Mouse (Mus musculus): ENCODE results near the gene Gm6356. TPM values are rescaled to one million over a fixed set of nuclear protein-coding genes. Genes with fewer than 3 reads are reported as not detected.
"Not testable (repeated sequence)": the region's sequence is repeated elsewhere in the genome, so short reads cannot be mapped to it uniquely, and the experiment has no call there.

Gene Gm6356
- not detected in 2 replicates for polyA plus RNA-seq (2012; rRNA removed)

DNA sequence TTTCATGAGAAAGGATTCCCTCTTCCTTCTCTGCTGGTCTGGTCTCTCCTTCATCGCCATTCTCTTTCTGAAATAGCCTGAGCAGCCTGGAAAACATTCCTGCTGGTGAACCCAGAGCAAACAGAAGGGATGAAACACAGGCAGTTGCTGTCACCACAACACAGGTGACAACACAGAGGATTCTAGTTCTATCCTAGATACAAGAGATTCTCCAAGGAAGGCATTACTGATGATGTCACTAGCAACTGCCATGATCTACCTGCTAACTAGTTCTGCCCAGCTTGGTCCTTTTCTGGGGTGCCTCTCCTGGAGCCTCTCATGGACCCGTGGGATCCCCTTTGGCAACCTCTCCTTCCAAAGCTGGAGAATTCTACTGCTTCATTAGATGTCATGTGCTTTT, at the start of gene Gm6356:
Gene Gm6356, minus strand, starts transcription at position 101 of the 400 bp plus-strand sequence.
- 42% methylated on average over 1 of the region's 2 CpGs for WGBS
- not testable (repeated sequence) for H3K4me3 ChIP-seq (replicated peaks; ENCODE audit: extremely low read depth, low read depth, low read length); DNase-seq; H3K4me1 ChIP-seq (ENCODE audit: control insufficient read depth, insufficient read depth, low read length)

Other genes with a start within 250 kb of the Gm6356 start
- gene Gm3636, start 231.5 kb downstream of the Gm6356 start, polyA plus RNA-seq (2012; rRNA removed) = 0.22 and 0.30 TPM in 2 replicates
- not detected in 2 replicates for gene Gm8362, start 199.4 kb downstream of the Gm6356 start, polyA plus RNA-seq (2012; rRNA removed)
- not detected in 2 replicates for gene Gm3642, start 133.5 kb downstream of the Gm6356 start, polyA plus RNA-seq (2012; rRNA removed)
- 0.13 TPM in 1 of 2 replicates, not detected in the other for gene Gm3667, start 83.9 kb downstream of the Gm6356 start, polyA plus RNA-seq (2012; rRNA removed)
- 0.08 and 0.11 TPM in 2 replicates for gene Gm10406, start 53.6 kb upstream of the Gm6356 start, polyA plus RNA-seq (2012; rRNA removed)
- gene Gm3685, start 71.2 kb upstream of the Gm6356 start, polyA plus RNA-seq (2012; rRNA removed) = not detected in 2 replicates
- not detected in 2 replicates for gene Gm3696, start 126.8 kb upstream of the Gm6356 start, polyA plus RNA-seq (2012; rRNA removed)
- gene Gm6676, start 151.6 kb upstream of the Gm6356 start, polyA plus RNA-seq (2012; rRNA removed) = not detected in 2 replicates
- gene Gm3512, start 200.7 kb upstream of the Gm6356 start, polyA plus RNA-seq (2012; rRNA removed) = 0.17 TPM in 1 of 2 replicates, not detected in the other
- gene Gm16434, start 220.7 kb upstream of the Gm6356 start, polyA plus RNA-seq (2012; rRNA removed) = not detected in 2 replicates